Mouse (Mus musculus) gastrocnemius, postnatal 10 days (tissue): ENCODE measurements at regions not wholly inside any gene's neighbourhood (a gene's known extent, or its start where the extent isn't known, plus 50 kb on each side); places are given as distances from the start of the nearest gene placed in this dataset.

Experiments
- DNase-seq: peaks from one replicate; pipeline ENCODE4 v3.0.0; 2021; ENCODE audit warnings: mixed read lengths

GRCm38 (mm10) chr2:74463407-74463806, 115.8 kb downstream of the Lnpk start:
- DNase-seq, result no peak

GRCm38 (mm10) chr2:74461211-74461844, 117.9 kb downstream of the Lnpk start:
- peak; percentile 25 for DNase-seq

GRCm38 (mm10) chr2:74454431-74454830, 124.8 kb downstream of the Lnpk start:
- peak; percentile 16 for DNase-seq

- no peak for DNase-seq
These were observed 126.6 kb downstream of the Lnpk start for GRCm38 (mm10) chr2:74452679-74453078.

- no peak for DNase-seq
These were observed 127.7 kb downstream of the Lnpk start for GRCm38 (mm10) chr2:74451578-74451977.

GRCm38 (mm10) chr2:74451038-74451437, 128.2 kb downstream of the Lnpk start:
- no peak for DNase-seq

GRCm38 (mm10) chr2:74450064-74450765, 129.0 kb downstream of the Lnpk start:
- no peak for DNase-seq

- no peak for DNase-seq
These were observed 143.9 kb downstream of the Lnpk start for GRCm38 (mm10) chr2:74435184-74435911.

- DNase-seq, result peak; percentile 14
These were observed 152.5 kb downstream of the Lnpk start for GRCm38 (mm10) chr2:74426746-74427145.

- DNase-seq, result no peak
These were observed 154.5 kb downstream of the Lnpk start for GRCm38 (mm10) chr2:74424726-74425125.

GRCm38 (mm10) chr2:74416097-74416496, 163.1 kb downstream of the Lnpk start:
- no peak for DNase-seq

- no peak for DNase-seq
These were observed 164.5 kb downstream of the Lnpk start for GRCm38 (mm10) chr2:74414721-74415120.

- DNase-seq, result peak; percentile 61
These were observed 169.3 kb downstream of the Lnpk start for GRCm38 (mm10) chr2:74409856-74410404.

GRCm38 (mm10) chr2:74404493-74404892, 174.7 kb downstream of the Lnpk start:
- no peak for DNase-seq

- DNase-seq, result no peak
These were observed 188.2 kb downstream of the Lnpk start for GRCm38 (mm10) chr2:74391064-74391463.

- DNase-seq, result no peak
These were observed 191.2 kb downstream of the Lnpk start for GRCm38 (mm10) chr2:74388078-74388477.

GRCm38 (mm10) chr2:74384918-74385317, 194.3 kb downstream of the Lnpk start:
- DNase-seq, result no peak

- DNase-seq, result no peak
These were observed 198.5 kb downstream of the Lnpk start for GRCm38 (mm10) chr2:74380574-74381287.

- DNase-seq, result no peak
These were observed 200.5 kb downstream of the Lnpk start for GRCm38 (mm10) chr2:74378709-74379108.

- no peak for DNase-seq
These were observed 205.3 kb downstream of the Lnpk start for GRCm38 (mm10) chr2:74373938-74374337.

GRCm38 (mm10) chr2:74373056-74373455, 206.2 kb downstream of the Lnpk start:
- DNase-seq, result no peak

- no peak for DNase-seq
These were observed 216.0 kb downstream of the Lnpk start for GRCm38 (mm10) chr2:74363255-74363654.
